Mouse (Mus musculus) cerebellum, adult 11 months (tissue): ENCODE results near the gene Palm3.

Source experiments
- DNase-seq: peaks from one replicate; pipeline ENCODE4 v3.0.0; 2022

Palm3 gene

DNA sequence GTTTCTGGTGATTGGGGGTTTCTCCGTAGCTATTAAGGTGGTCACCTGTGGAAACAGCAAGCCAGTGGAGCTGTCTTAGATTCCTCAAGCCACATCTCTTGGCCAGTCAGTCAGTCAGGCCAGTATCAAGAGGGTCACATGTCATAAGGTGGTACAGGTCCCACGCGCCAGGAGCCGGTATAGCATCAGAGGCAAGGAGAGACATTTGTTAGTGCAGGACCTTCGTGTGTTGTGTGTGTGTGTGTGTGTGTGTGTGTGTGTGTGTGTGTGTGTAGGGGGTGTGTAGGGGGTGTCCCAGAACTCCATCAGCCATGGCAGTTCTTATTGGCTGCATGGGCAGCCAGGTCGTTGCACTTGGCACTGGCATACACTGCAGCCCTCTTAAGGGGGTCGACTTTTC lies 46.6 kb downstream of the Palm3 start:
- DNase-seq = no peak

DNA sequence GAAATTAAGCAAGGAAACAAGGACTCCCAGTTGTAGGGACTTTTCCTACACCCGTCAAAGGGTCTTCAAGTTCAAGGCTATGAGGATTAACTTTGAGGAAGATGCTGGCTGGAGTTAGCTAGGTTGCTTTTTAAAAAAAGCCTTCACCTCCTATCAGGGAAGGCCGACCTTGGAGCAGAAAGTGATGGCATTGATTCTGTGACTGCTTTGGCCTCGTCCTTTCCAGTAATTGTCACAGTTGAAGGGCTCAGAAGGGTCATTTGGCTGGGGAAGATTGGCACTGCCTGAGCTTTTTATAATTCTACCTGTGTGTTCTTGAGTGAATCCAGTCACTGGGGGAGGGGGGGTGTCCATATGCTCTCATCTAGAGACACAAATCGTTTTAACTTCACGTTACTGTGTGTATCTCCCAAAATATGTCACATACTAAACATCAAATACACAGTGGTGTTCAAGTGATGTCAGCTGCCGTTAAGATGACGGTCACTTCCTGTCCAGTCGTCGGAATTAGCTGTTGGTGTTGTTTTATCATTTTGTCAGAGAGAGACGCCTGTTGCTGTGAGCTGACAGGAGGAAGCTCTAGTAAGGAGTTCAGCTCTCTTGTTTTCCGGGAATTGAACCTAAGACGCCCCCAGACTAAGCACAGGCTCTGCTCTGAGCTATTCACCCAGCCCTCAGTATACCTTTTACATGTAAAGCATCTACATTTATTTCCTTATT lies 47.2 kb downstream of the Palm3 start:
- DNase-seq = no peak

DNA sequence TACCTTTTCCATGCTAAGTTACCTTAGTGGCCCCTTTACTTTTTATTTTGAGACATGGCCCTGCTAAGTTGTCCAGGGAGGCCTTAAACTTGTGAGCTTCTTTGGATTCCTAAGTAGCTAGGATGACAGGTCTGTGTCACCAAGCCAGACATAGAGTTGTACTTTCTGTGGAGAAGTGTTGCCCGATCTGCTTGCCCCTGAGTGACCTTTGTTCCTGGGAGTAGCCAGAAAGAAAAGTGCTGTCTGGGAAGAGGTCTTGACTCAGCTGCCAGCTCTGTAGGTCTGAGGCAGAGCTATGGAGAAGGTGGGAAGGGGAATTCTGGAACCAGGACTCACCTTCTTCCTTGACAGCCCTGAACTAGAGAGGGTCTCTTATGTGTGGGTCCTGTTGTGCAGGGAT lies 47.9 kb downstream of the Palm3 start:
- DNase-seq = no peak

DNA sequence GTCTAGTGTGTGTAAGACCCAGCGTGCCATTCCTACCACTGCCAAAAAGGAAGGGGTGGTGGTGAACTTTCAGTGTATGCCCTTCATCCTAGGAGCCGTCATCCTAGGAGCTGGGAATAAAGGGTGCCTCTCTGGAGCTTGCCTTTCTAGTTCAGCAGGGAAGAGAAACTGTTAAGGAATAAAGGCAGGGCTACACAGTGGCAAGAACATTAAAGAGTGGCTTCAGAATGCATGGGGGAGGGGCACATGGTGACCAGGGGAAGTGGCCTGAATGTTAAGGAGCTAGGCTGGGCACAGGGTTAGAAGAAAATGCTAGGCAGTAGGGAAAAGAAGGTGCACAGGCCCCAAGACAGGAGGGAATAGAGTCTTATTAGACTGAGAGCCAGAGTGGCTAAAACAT lies 48.5 kb downstream of the Palm3 start:
- no peak for DNase-seq

DNA sequence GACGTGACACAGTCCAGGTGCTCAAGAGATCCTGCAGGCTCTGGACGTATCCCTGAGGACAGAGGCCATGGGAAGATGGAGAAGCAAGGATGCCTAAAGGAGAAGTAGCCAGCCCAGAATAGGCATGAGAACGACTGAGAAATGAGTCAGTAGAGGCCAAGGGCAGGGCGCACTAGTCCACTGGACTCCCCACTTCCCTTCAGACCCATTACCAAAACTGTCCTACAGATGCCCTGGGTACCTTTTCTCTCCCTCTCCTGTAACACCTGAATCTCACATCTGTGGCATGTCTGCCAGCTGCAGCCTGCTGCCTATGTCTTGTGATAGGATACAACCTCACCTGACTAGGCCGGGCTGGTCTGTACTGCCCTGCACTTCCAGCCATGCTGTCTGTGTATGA lies 49.0 kb downstream of the Palm3 start:
- DNase-seq = no peak

DNA sequence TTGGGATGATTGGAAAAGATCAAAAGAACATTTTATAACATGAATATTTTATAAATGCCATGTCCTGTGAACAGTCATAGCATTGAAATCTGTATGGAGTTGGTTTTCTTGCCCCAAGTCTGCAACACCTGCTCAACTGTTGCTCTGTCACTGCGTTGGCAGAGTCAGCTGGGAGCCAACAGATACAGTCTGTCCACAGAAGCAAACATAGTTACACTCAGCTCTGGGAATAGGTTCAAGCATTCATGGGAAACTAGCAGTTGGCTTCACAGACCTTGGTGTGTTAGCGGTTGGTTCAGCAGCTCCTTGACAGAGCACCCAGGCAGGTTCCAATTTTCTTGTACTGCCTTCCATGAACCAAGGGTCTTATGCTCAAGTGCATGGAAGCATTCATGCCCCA lies 49.4 kb downstream of the Palm3 start:
- no peak for DNase-seq

DNA sequence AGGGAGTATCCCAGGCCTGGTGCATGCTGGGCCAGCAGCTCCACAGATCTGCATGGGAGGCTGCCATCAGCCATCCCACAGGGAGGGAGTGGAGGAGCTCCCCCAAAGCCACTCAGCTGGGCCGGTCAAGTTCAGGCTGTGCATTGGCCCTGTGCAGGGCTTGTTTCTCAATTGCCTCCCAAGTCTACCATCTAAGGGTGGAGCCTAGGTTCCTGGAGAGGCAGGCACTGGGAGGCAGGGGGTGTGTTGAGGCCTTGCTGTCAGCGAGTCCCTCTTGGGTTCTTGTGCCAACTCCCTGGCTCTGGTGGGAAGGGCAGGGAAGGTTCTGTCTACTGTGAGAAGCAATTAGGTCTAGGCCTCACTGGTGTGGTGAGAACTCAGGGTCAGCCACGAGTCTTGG lies 50.6 kb downstream of the Palm3 start:
- DNase-seq = no peak

DNA sequence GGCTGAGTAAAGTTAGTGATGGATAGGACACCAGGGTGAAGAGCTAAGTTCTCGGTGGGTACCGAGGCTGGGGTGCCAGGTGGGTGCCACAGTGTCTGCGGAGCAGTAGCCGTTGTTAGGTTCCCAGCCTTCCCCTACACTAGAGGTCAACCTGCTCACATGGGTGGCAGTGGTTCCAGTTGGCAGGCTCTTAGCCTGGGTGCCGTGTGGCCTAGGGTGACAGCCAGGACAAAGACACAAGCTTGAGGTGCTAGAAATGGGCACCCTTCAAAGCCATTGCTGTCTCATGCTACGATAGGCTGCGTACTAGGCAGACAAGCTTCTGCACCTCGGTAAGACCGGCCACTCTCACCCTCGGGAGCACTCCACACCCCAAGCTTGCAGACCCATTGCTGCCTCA lies 51.0 kb downstream of the Palm3 start:
- DNase-seq = no peak

DNA sequence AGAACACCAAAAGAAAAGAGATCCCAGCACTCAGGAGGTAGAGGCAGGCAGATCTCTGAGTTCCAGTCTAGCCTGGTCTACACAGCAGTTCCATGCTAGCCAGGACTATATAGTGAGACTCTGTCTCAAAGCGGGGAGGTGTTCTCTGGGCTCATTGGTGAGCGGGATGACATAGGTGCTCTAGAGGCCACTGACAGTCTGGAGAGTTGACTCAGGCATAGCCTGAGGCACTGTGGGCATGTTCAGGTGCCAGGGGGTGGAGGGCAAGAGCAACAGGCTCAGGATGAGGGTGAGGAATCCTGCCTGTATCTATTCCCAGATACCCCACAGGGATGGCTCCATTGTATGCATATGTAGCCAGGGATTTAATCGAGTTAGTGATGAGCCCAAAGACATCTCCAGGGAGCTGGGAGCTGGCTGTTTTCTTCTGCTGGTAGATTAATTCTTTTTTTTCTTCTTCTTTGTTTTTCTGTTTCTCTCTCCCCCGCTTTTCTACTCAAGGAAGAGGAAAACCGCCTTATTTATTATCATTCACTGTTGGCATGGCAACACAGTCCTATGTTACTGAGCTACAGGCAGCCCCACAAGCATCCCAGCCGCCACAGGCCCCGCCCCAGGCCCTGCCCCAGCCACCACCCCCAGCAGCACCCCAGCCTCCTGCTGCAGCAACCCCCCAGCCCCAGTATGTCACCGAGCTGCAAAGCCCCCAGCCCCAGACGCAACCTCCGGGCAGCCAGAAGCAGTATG lies 52.1 kb downstream of the Palm3 start:
- DNase-seq = no peak

DNA sequence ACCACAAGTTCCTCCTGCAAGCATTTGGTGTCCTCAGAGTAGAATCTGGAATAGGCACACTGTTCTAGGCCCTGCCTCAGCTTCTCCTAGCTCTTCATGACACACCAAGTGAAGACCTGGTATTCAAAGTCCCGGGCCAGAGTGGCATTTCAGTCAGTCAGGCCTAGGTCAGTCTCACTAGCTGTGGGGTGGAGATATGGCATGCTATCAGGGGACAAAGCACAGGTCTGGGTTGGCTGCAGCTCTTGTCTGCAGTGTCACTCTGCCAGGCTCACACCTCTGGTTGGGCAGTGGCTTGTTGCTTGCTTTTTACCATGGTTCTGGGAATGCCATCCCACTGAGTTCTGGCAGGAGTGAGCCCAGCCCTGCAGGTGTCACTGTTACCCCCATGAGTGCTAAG lies 55.1 kb downstream of the Palm3 start:
- no peak for DNase-seq

DNA sequence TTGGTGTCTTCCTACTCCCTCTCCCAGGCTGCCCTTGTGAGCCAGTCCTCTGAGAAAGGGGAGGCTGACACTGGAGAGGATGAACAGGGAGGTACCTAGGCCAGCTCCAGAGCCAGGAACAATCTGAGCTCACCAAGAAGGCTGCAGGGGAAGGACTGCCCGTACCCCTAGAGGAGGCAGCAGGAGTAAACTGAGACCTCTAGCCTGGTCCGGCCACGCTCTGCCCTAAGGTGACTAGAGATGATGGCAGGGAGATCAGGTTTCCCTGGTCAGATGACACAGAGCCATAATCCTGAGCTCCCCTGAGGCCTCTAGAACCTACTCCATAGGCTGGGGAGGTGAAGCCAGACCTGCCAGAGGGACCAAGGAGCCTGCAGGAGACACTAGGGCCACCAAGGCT lies 55.6 kb downstream of the Palm3 start:
- no peak for DNase-seq

DNA sequence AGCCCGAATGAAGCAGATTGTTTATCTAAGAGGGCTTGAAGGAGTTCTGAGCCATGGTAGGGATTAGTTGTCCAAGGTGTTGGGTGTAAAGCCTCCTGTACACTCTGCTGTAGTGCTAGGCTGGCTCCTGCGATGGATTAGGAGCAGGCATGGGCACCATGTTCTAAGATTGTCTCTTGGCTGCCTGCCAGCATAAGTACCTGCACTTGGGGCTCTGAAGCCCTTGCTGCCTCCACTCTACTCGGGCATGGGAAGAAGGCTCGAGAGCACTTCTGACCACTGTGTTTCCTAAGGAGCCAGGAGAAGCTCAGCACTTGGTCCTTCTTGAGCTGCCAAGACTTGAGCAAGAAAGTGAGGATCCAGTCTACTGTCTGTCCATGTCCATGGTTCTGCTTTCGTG lies 57.9 kb downstream of the Palm3 start:
- no peak for DNase-seq
